Mouse (Mus musculus): ENCODE results near the gene Ace3. TPM values are rescaled to one million over a fixed set of nuclear protein-coding genes. Genes with fewer than 3 reads are reported as not detected.

Gene Ace3
- polyA plus RNA-seq, 1 experiment from 2014 or later: 0.07 TPM

- Histone ChIP-seq H3K27ac (ENCODE audit: low read length) (no peak overlapping the region), H3K4me2 (ENCODE audit: low read depth, low read length) (no peak overlapping the region), H3K4me1 (ENCODE audit: control insufficient read depth, insufficient read depth, low read length) (no peaks in the 10 kb centered on the region), H3K36me3 (ENCODE audit: control insufficient read depth, insufficient read depth, low read length) (no peaks in the 10 kb centered on the region), H3K27me3 (replicated peaks; ENCODE audit: control insufficient read depth, insufficient read depth, low read length) (no peaks in the 10 kb centered on the region), H3K4me3 (ENCODE audit: low read length) (no peak overlapping the region), H3K9me3 (ENCODE audit: control insufficient read depth, low read length) (no peaks in the 10 kb centered on the region), H3K9ac (ENCODE audit: low read depth, low read length) (no peak overlapping the region)
- 89% methylated on average over 28 of the region's 28 CpGs for WGBS
- ATAC-seq: no peak
These were observed 38.6 kb upstream of the Ace3 start for GRCm38 (mm10) chr11:105955815-105956430.

- H3K27me3 ChIP-seq (replicated peaks; ENCODE audit: control insufficient read depth, insufficient read depth, low read length): no peaks in the 10 kb centered on the region
- WGBS: 59% methylated on average over 6 of the region's 6 CpGs
- no peak for ATAC-seq
- no peak overlapping the region for H3K27ac ChIP-seq (ENCODE audit: low read length)
- no peaks in the 10 kb centered on the region for H3K4me1 ChIP-seq (ENCODE audit: control insufficient read depth, insufficient read depth, low read length)
- no peaks in the 10 kb centered on the region for H3K36me3 ChIP-seq (ENCODE audit: control insufficient read depth, insufficient read depth, low read length)
- H3K4me3 ChIP-seq (ENCODE audit: low read length): no peak overlapping the region
- H3K4me2 ChIP-seq (ENCODE audit: low read depth, low read length): no peak overlapping the region
- H3K9ac ChIP-seq (ENCODE audit: low read depth, low read length): no peak overlapping the region
- no peaks in the 10 kb centered on the region for H3K9me3 ChIP-seq (ENCODE audit: control insufficient read depth, low read length)
These were observed 37.0 kb upstream of the Ace3 start for GRCm38 (mm10) chr11:105957501-105957900.

- Histone ChIP-seq H3K4me1 (ENCODE audit: control insufficient read depth, insufficient read depth, low read length) (no peaks in the 10 kb centered on the region), H3K9me3 (ENCODE audit: control insufficient read depth, low read length) (no peaks in the 10 kb centered on the region), H3K27ac (ENCODE audit: low read length) (no peak overlapping the region), H3K27me3 (replicated peaks; ENCODE audit: control insufficient read depth, insufficient read depth, low read length) (no peaks in the 10 kb centered on the region), H3K36me3 (ENCODE audit: control insufficient read depth, insufficient read depth, low read length) (no peaks in the 10 kb centered on the region), H3K4me2 (ENCODE audit: low read depth, low read length) (no peak overlapping the region), H3K9ac (ENCODE audit: low read depth, low read length) (no peak overlapping the region), H3K4me3 (ENCODE audit: low read length) (no peak overlapping the region)
- WGBS: 50% methylated on average over 1 of the region's 1 CpGs
- no peak for ATAC-seq
These were observed 35.9 kb upstream of the Ace3 start for GRCm38 (mm10) chr11:105958566-105958965.

- no peak overlapping the region for H3K4me3 ChIP-seq (ENCODE audit: low read length)
- no peaks in the 10 kb centered on the region for H3K4me1 ChIP-seq (ENCODE audit: control insufficient read depth, insufficient read depth, low read length)
- no peaks in the 10 kb centered on the region for H3K36me3 ChIP-seq (ENCODE audit: control insufficient read depth, insufficient read depth, low read length)
- 37% methylated on average over 17 of the region's 17 CpGs for WGBS
- H3K27me3 ChIP-seq (replicated peaks; ENCODE audit: control insufficient read depth, insufficient read depth, low read length): no peaks in the 10 kb centered on the region
- ATAC-seq: no peak
- no peak overlapping the region for H3K4me2 ChIP-seq (ENCODE audit: low read depth, low read length)
- no peak overlapping the region for H3K27ac ChIP-seq (ENCODE audit: low read length)
- H3K9me3 ChIP-seq (ENCODE audit: control insufficient read depth, low read length): no peaks in the 10 kb centered on the region
- H3K9ac ChIP-seq (ENCODE audit: low read depth, low read length): no peak overlapping the region
These were observed 35.1 kb upstream of the Ace3 start for GRCm38 (mm10) chr11:105959355-105959754.

GRCm38 (mm10) chr11:105964691-105965090, 29.8 kb upstream of the Ace3 start:
- ATAC-seq: no peak
- WGBS: 67% methylated on average over 5 of the region's 5 CpGs
- Histone ChIP-seq H3K9ac (ENCODE audit: low read depth, low read length) (no peak overlapping the region), H3K9me3 (ENCODE audit: control insufficient read depth, low read length) (no peaks in the 10 kb centered on the region), H3K27ac (ENCODE audit: low read length) (no peak overlapping the region), H3K27me3 (replicated peaks; ENCODE audit: control insufficient read depth, insufficient read depth, low read length) (peaks cover 14% of the 10 kb centered on the region), H3K4me2 (ENCODE audit: low read depth, low read length) (no peak overlapping the region), H3K36me3 (ENCODE audit: control insufficient read depth, insufficient read depth, low read length) (no peaks in the 10 kb centered on the region), H3K4me3 (ENCODE audit: low read length) (no peak overlapping the region), H3K4me1 (ENCODE audit: control insufficient read depth, insufficient read depth, low read length) (peaks cover 12% of the 10 kb centered on the region)

- H3K27ac ChIP-seq (ENCODE audit: low read length): no peak overlapping the region
- WGBS: 62% methylated on average over 4 of the region's 4 CpGs
- ATAC-seq: peak; percentile 45; the same call in 1 of the 2 replicates
These were observed 28.2 kb upstream of the Ace3 start for GRCm38 (mm10) chr11:105966288-105966687.

GRCm38 (mm10) chr11:105967741-105968574, 26.5 kb upstream of the Ace3 start, which contains the start of gene Ace:
Ace (plus strand) TSS chr11:105967945.
- H3K27ac ChIP-seq (ENCODE audit: low read length): peak within 1 kb of the TSS; percentile 28; the same call in 1 of the 2 replicates
- H3K36me3 ChIP-seq (ENCODE audit: control insufficient read depth, insufficient read depth, low read length): no peaks in the 10 kb centered on the region
- peak within 1 kb of the TSS; percentile 66 for H3K4me3 ChIP-seq (ENCODE audit: low read length)
- peak within 1 kb of the TSS; percentile 68 for H3K9ac ChIP-seq (ENCODE audit: low read depth, low read length)
- peak; percentile 82 for ATAC-seq
- H3K4me1 ChIP-seq (ENCODE audit: control insufficient read depth, insufficient read depth, low read length): peaks cover 12% of the 10 kb centered on the region
- peaks cover 14% of the 10 kb centered on the region for H3K27me3 ChIP-seq (replicated peaks; ENCODE audit: control insufficient read depth, insufficient read depth, low read length)
- no peaks in the 10 kb centered on the region for H3K9me3 ChIP-seq (ENCODE audit: control insufficient read depth, low read length)
- H3K4me2 ChIP-seq (ENCODE audit: low read depth, low read length): peak within 1 kb of the TSS; percentile 98
- under 1% methylated on average over 73 of the region's 76 CpGs for WGBS

More at GRCm38 (mm10) chr11:105966288-105966687, 28.2 kb upstream of the Ace3 start:
- no peak overlapping the region for H3K9ac ChIP-seq (ENCODE audit: low read depth, low read length)
- H3K4me3 ChIP-seq (ENCODE audit: low read length): no peak overlapping the region
- no peaks in the 10 kb centered on the region for H3K9me3 ChIP-seq (ENCODE audit: control insufficient read depth, low read length)
- H3K27me3 ChIP-seq (replicated peaks; ENCODE audit: control insufficient read depth, insufficient read depth, low read length): peaks cover 14% of the 10 kb centered on the region
- no peaks in the 10 kb centered on the region for H3K36me3 ChIP-seq (ENCODE audit: control insufficient read depth, insufficient read depth, low read length)
- peaks cover 12% of the 10 kb centered on the region for H3K4me1 ChIP-seq (ENCODE audit: control insufficient read depth, insufficient read depth, low read length)
- no peak overlapping the region for H3K4me2 ChIP-seq (ENCODE audit: low read depth, low read length)

GRCm38 (mm10) chr11:105968948-105969347, 25.5 kb upstream of the Ace3 start:
- Histone ChIP-seq H3K27me3 (replicated peaks; ENCODE audit: control insufficient read depth, insufficient read depth, low read length) (peaks cover 14% of the 10 kb centered on the region), H3K9me3 (ENCODE audit: control insufficient read depth, low read length) (no peaks in the 10 kb centered on the region)
- 53% methylated on average over 10 of the region's 10 CpGs for WGBS

GRCm38 (mm10) chr11:105969516-105969915, 25.0 kb upstream of the Ace3 start:
- WGBS: 41% methylated on average over 1 of the region's 1 CpGs
- no peak for ATAC-seq
- Histone ChIP-seq H3K4me2 (ENCODE audit: low read depth, low read length) (no peak overlapping the region), H3K9ac (ENCODE audit: low read depth, low read length) (no peak overlapping the region), H3K4me1 (ENCODE audit: control insufficient read depth, insufficient read depth, low read length) (peaks cover 12% of the 10 kb centered on the region), H3K27ac (ENCODE audit: low read length) (no peak overlapping the region), H3K9me3 (ENCODE audit: control insufficient read depth, low read length) (no peaks in the 10 kb centered on the region), H3K36me3 (ENCODE audit: control insufficient read depth, insufficient read depth, low read length) (no peaks in the 10 kb centered on the region), H3K4me3 (ENCODE audit: low read length) (no peak overlapping the region), H3K27me3 (replicated peaks; ENCODE audit: control insufficient read depth, insufficient read depth, low read length) (peaks cover 14% of the 10 kb centered on the region)

More at GRCm38 (mm10) chr11:105968948-105969347, 25.5 kb upstream of the Ace3 start:
- Histone ChIP-seq H3K4me1 (ENCODE audit: control insufficient read depth, insufficient read depth, low read length) (peaks cover 12% of the 10 kb centered on the region), H3K4me3 (ENCODE audit: low read length) (peak overlapping the region; percentile 66; the same call in 1 of the 2 replicates), H3K36me3 (ENCODE audit: control insufficient read depth, insufficient read depth, low read length) (no peaks in the 10 kb centered on the region), H3K27ac (ENCODE audit: low read length) (no peak overlapping the region), H3K9ac (ENCODE audit: low read depth, low read length) (peak overlapping the region; percentile 68; the same call in 1 of the 2 replicates), H3K4me2 (ENCODE audit: low read depth, low read length) (peak overlapping the region; percentile 98; the same call in 1 of the 2 replicates)
- ATAC-seq: no peak
